In genomic region chr2:32038661-32039081, GRCm38 (mm10) we compare ENCODE assay signal across 8 mouse cellular contexts. TPM values are rescaled to one million over a fixed set of nuclear protein-coding genes. Genes with fewer than 3 reads are reported as not detected.
DNase-seq lines count a peak whose midpoint lies in the region; ATAC-seq and TF ChIP-seq lines count a peak whose summit lies in the region.
"Had no signal": no experiment of that assay in that cellular context is flagged by ENCODE, and none has a peak within 500 bp of the region (broad histone marks: within the 10 kb centered on the region; RNA-seq: fewer than 3 reads in every experiment).

No protein-coding gene starts in this region.

- no peak for DNase-seq in thymus, adult 2 months
- DNase-seq in thymus, adult 18-20 months: no peak
- DNase-seq in fibroblast of lung, adult 2 months (ENCODE audit: low read depth): peak; percentile 16
- DNase-seq in layer of hippocampus, postnatal 10 days (ENCODE audit: low spot score in 2 of 2): peak; percentile 23 to 32
- DNase-seq in ovary, adult 18-20 months (ENCODE audit: low spot score): no peak
- DNase-seq: lung, embryonic 14.5 days had no signal

- 48% methylated on average over 8 of the region's 8 CpGs for WGBS in thymus, adult 2 months

- TF ChIP-seq CTCF in thymus, adult 2 months (IDR thresholded peaks at IDR 0.05; ENCODE audit: borderline replicate concordance, control insufficient read depth, extremely low read depth, insufficient read depth, low read length, poor library complexity): no peak

- no peak overlapping the region for H3K4me3 ChIP-seq in thymus, adult 2 months (ENCODE audit: control insufficient read depth, insufficient read depth, low read length)

- peak overlapping the region; percentile 74 for H3K27ac ChIP-seq in thymus, adult 2 months (ENCODE audit: control insufficient read depth, insufficient read depth, low read length)

- TF ChIP-seq POLR2A in thymus, adult 2 months (IDR thresholded peaks at IDR 0.05; ENCODE audit: control insufficient read depth, extremely low read depth, insufficient read depth, low read length, poor library complexity): no peak

- H3K4me1 ChIP-seq in thymus, adult 2 months (replicated peaks; ENCODE audit: control insufficient read depth, insufficient read depth, low read length): peaks cover 44% of the 10 kb centered on the region

- ATAC-seq in erythroblast, adult 5-6 weeks (replicated peaks; ENCODE audit: low FRiP score, poor library complexity, severe bottlenecking): no peak
- ATAC-seq in megakaryocyte-erythroid progenitor cell, adult 5-6 weeks (replicated peaks; ENCODE audit: low FRiP score, low TSS enrichment, poor library complexity, severe bottlenecking): no peak

- H3K27me3 ChIP-seq in thymus, adult 2 months (ENCODE audit: control insufficient read depth, insufficient read depth, low read length): no peaks in the 10 kb centered on the region

- H3K36me3 ChIP-seq in thymus, adult 2 months (ENCODE audit: control insufficient read depth, insufficient read depth, low read length): no peaks in the 10 kb centered on the region; the same call in 1 of the 2 replicates

RNA-seq across cellular contexts. Expression of gene Fam78a, which starts 46.0 kb away (rescaled TPM):
- 189 and 210 TPM in 2 replicates for polyA plus RNA-seq in thymus, adult 2 months (2012; rRNA removed)
- 1 to 10 TPM; 2.3 to 2.6 TPM for total RNA-seq in layer of hippocampus, postnatal 10 days (2021)
- total RNA-seq in erythroblast, adult 5-6 weeks (2015; ENCODE audit: low replicate concordance): 9.6 and 16.9 TPM in 2 replicates
- total RNA-seq in erythroblast, adult 5-6 weeks (2017; ENCODE audit: low replicate concordance): 19.7 and 23.0 TPM in 2 replicates
- total RNA-seq in megakaryocyte-erythroid progenitor cell, adult 5-6 weeks (2014; fragmentation: Nextera tagmentation): 24.9 and 30.2 TPM in 2 replicates
- 17.4 and 23.4 TPM in 2 replicates for total RNA-seq in megakaryocyte-erythroid progenitor cell, adult 5-6 weeks (2017)

RNA-seq across cellular contexts. Expression of gene Plpp7, which starts 56.7 kb away (rescaled TPM):
- 2.9 and 7.7 TPM in 2 replicates for polyA plus RNA-seq in thymus, adult 2 months (2012; rRNA removed)
- total RNA-seq in layer of hippocampus, postnatal 10 days (2021): 10 to 100 TPM; 17.7 to 19.0 TPM
- total RNA-seq in erythroblast, adult 5-6 weeks (2015; ENCODE audit: low replicate concordance): not detected in 2 replicates
- 0.60 TPM in 1 of 2 replicates, not detected in the other for total RNA-seq in erythroblast, adult 5-6 weeks (2017; ENCODE audit: low replicate concordance)
- 1.4 and 2.5 TPM in 2 replicates for total RNA-seq in megakaryocyte-erythroid progenitor cell, adult 5-6 weeks (2014; fragmentation: Nextera tagmentation)
- total RNA-seq in megakaryocyte-erythroid progenitor cell, adult 5-6 weeks (2017): 0.65 TPM in 1 of 2 replicates, not detected in the other

Comparison
In these comparisons a context has a peak if more than half of its experiments do, and no peak if none do; other contexts are left out.
1. DNase-seq: peak in fibroblast of lung, adult 2 months (single experiment) and layer of hippocampus, postnatal 10 days (2 of 2); none in thymus, adult 2 months (single experiment), thymus, adult 18-20 months (0 of 2) and ovary, adult 18-20 months (single experiment).
2. RNA of gene Plpp7, which starts 56.7 kb away (total RNA-seq): 17.7 to 19.0 TPM in layer of hippocampus, postnatal 10 days; 0.65 to 2.5 TPM in megakaryocyte-erythroid progenitor cell, adult 5-6 weeks and 0.60 TPM in erythroblast, adult 5-6 weeks; every median in the first group is over 4 times any median in the second.